In the genomic region with DNA sequence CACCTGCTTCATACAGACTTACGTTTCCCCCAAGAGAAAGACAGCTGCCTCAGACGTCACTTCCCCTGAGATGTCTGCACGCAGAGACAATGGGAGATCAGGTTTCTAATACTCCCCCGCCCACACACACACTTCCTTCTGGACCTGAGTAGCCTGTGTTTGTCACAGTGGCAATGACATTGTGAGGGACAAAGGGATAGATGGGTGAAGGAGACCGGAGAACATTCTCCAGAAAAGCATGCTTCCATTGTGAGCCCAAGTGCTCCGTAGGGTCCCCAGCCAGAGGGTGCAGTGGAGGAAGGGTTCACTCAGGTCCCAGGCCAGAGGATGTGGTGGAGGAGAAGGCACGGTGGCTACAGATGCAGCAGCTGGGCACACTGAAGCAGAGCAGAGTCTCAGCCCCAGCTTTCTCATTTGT, we compare ENCODE assay signal across 14 mouse cellular contexts. TPM values are rescaled to one million over a fixed set of nuclear protein-coding genes. Genes with fewer than 3 reads are reported as not detected.
DNase-seq lines count a peak whose midpoint lies in the region; ATAC-seq and TF ChIP-seq lines count a peak whose summit lies in the region.
"Had no signal": no experiment of that assay in that cellular context is flagged by ENCODE, and none has a peak within 500 bp of the region (broad histone marks: within the 10 kb centered on the region; RNA-seq: fewer than 3 reads in every experiment).

No protein-coding gene starts in this region.

- H3K4me1 ChIP-seq in lung, embryonic 14.5 days (ENCODE audit: insufficient read depth) = peaks cover 8% of the 10 kb centered on the region
- peaks cover 6% of the 10 kb centered on the region; the same call in 1 of the 2 replicates for H3K4me1 ChIP-seq in lung, adult 2 months (ENCODE audit: control insufficient read depth, insufficient read depth, low read length)
- peaks cover 3 to 65% of the 10 kb centered on the region in 2 experiments; a peak in 3 of 4 replicates for H3K4me1 ChIP-seq in CH12.LX (ENCODE audit: control insufficient read depth in 1 of 2, insufficient read depth in 2 of 2)
- peaks cover 23% of the 10 kb centered on the region for H3K4me1 ChIP-seq in heart, embryonic 15.5 days (replicated peaks)
- peaks cover 45% of the 10 kb centered on the region for H3K4me1 ChIP-seq in thymus, adult 2 months (replicated peaks; ENCODE audit: control insufficient read depth, insufficient read depth, low read length)
- 0 out of 2 replicates have a peak, but pooled peaks cover 3% of the 10 kb centered on the region for H3K4me1 ChIP-seq in neural tube, embryonic 15.5 days
- H3K4me1 ChIP-seq: embryonic facial prominence, embryonic 12.5 days had no signal

- no peak overlapping the region for H3K9ac ChIP-seq in lung, embryonic 14.5 days
- no peak overlapping the region for H3K9ac ChIP-seq in CH12.LX (ENCODE audit: insufficient read depth, low read depth)
- H3K9ac ChIP-seq in heart, embryonic 15.5 days = no peak overlapping the region
- no peak overlapping the region for H3K9ac ChIP-seq in neural tube, embryonic 15.5 days (replicated peaks)
- H3K9ac ChIP-seq: embryonic facial prominence, embryonic 12.5 days; forebrain, postnatal 0 days; liver, embryonic 14.5 days had no signal

- TF ChIP-seq EP300 in CH12.LX (IDR thresholded peaks at IDR 0.05; ENCODE audit: low read length) = no peak

- in situ Hi-C loops in CH12.LX (cut with MboI; ENCODE audit: low pct_ligation_motif_present, low pct_unique_long_range_greater_than_20kb, low sequenced_read_pairs) = no loop called here

- TF ChIP-seq RAD21 in CH12.LX (IDR thresholded peaks at IDR 0.05; ENCODE audit: low read depth, low read length) = no peak

- no peaks in the 10 kb centered on the region for H3K9me3 ChIP-seq in lung, embryonic 14.5 days (ENCODE audit: low read depth, low read length)
- peaks cover 7% of the 10 kb centered on the region for H3K9me3 ChIP-seq in CH12.LX (replicated peaks; ENCODE audit: low read length)
- no peaks in the 10 kb centered on the region for H3K9me3 ChIP-seq in heart, embryonic 15.5 days (replicated peaks)
- H3K9me3 ChIP-seq in neural tube, embryonic 15.5 days (replicated peaks) = no peaks in the 10 kb centered on the region
- H3K9me3 ChIP-seq: embryonic facial prominence, embryonic 12.5 days; G1E had no signal

- H3K4me3 ChIP-seq in lung, embryonic 14.5 days (ENCODE audit: low read depth, low read length) = no peak overlapping the region
- no peak overlapping the region for H3K4me3 ChIP-seq in lung, adult 2 months (replicated peaks; ENCODE audit: extremely low read depth, low read depth, low read length)
- H3K4me3 ChIP-seq in CH12.LX (replicated peaks in 1 of 3; ENCODE audit: low read depth in 2 of 3, low read length in 2 of 3, poor library complexity in 1 of 3) = peak overlapping the region in 1 of 3 experiments; percentile 17
- H3K4me3 ChIP-seq in heart, embryonic 15.5 days = no peak overlapping the region
- H3K4me3 ChIP-seq in thymus, adult 2 months (ENCODE audit: control insufficient read depth, insufficient read depth, low read length) = no peak overlapping the region
- H3K4me3 ChIP-seq in neural tube, embryonic 15.5 days (replicated peaks) = no peak overlapping the region
- H3K4me3 ChIP-seq: embryonic facial prominence, embryonic 12.5 days had no signal

- WGBS in lung, embryonic 14.5 days = 45% methylated on average over 7 of the region's 7 CpGs
- 44% methylated on average over 7 of the region's 7 CpGs for WGBS in lung, adult 2 months
- 36% methylated on average over 7 of the region's 7 CpGs for WGBS in heart, embryonic 15.5 days
- WGBS in thymus, adult 2 months = 14% methylated on average over 7 of the region's 7 CpGs
- WGBS in neural tube, embryonic 15.5 days = 61% methylated on average over 7 of the region's 7 CpGs

- H3K27me3 ChIP-seq in lung, embryonic 14.5 days (ENCODE audit: insufficient read depth, low read length) = no peaks in the 10 kb centered on the region
- H3K27me3 ChIP-seq in CH12.LX (replicated peaks) = no peaks in the 10 kb centered on the region
- no peaks in the 10 kb centered on the region for H3K27me3 ChIP-seq in heart, embryonic 15.5 days
- H3K27me3 ChIP-seq in thymus, adult 2 months (ENCODE audit: control insufficient read depth, insufficient read depth, low read length) = no peaks in the 10 kb centered on the region
- no peaks in the 10 kb centered on the region for H3K27me3 ChIP-seq in neural tube, embryonic 15.5 days (replicated peaks)
- H3K27me3 ChIP-seq: embryonic facial prominence, embryonic 12.5 days had no signal

- TF ChIP-seq POLR2A in lung, adult 2 months (IDR thresholded peaks at IDR 0.05; ENCODE audit: borderline replicate concordance, extremely low read depth, low read depth, low read length) = no peak
- peak; percentile 42 for TF ChIP-seq POLR2A in CH12.LX (IDR thresholded peaks at IDR 0.05; ENCODE audit: low read depth, low read length)
- no peak for TF ChIP-seq POLR2A in thymus, adult 2 months (IDR thresholded peaks at IDR 0.05; ENCODE audit: control insufficient read depth, extremely low read depth, insufficient read depth, low read length, poor library complexity)

- peak; percentile 32 for DNase-seq in lung, embryonic 14.5 days
- no peak for DNase-seq in lung, adult 2 months
- DNase-seq in CH12.LX (ENCODE audit: extremely low read depth) = peak; percentile 85
- DNase-seq in thymus, adult 2 months = peak; percentile 63
- DNase-seq in adrenal gland, adult 8-10 months = no peak
- no peak for DNase-seq in frontal cortex, adult 2 months (ENCODE audit: extremely low spot score in 1 of 2, low spot score in 1 of 2)
- DNase-seq: cerebellum, adult 2 months; forebrain, postnatal 0 days; kidney, adult 11 months had no signal

- dilution Hi-C loops in CH12.LX (cut with MboI; ENCODE audit: extremely low pct_ligation_motif_present, extremely low pct_unique_long_range_greater_than_20kb, low sequenced_read_pairs) = no loop called here

- no peaks in the 10 kb centered on the region for H3K36me3 ChIP-seq in lung, embryonic 14.5 days (ENCODE audit: insufficient read depth)
- no peaks in the 10 kb centered on the region for H3K36me3 ChIP-seq in CH12.LX (replicated peaks in 1 of 2; ENCODE audit: control insufficient read depth in 1 of 2, insufficient read depth in 1 of 2, low read length in 1 of 2)
- H3K36me3 ChIP-seq in heart, embryonic 15.5 days = no peaks in the 10 kb centered on the region
- no peaks in the 10 kb centered on the region for H3K36me3 ChIP-seq in thymus, adult 2 months (ENCODE audit: control insufficient read depth, insufficient read depth, low read length)
- no peaks in the 10 kb centered on the region for H3K36me3 ChIP-seq in neural tube, embryonic 15.5 days
- H3K36me3 ChIP-seq: embryonic facial prominence, embryonic 12.5 days; G1E had no signal

- TF ChIP-seq CTCF in lung, embryonic 14.5 days (IDR thresholded peaks at IDR 0.05; ENCODE audit: low read depth) = no peak
- no peak for TF ChIP-seq CTCF in lung, adult 2 months (IDR thresholded peaks at IDR 0.05; ENCODE audit: insufficient read depth, low read length)
- TF ChIP-seq CTCF in CH12.LX (conservative IDR thresholded peaks at IDR 0.05 in 1 of 2, IDR thresholded peaks at IDR 0.05 in 1 of 2; ENCODE audit: low read depth in 2 of 2, low read length in 2 of 2) = no peak
- no peak for TF ChIP-seq CTCF in thymus, adult 2 months (IDR thresholded peaks at IDR 0.05; ENCODE audit: borderline replicate concordance, control insufficient read depth, extremely low read depth, insufficient read depth, low read length, poor library complexity)

- H3K4me2 ChIP-seq in lung, embryonic 14.5 days = no peak overlapping the region
- no peak overlapping the region; the same call in 1 of the 2 replicates for H3K4me2 ChIP-seq in CH12.LX (ENCODE audit: insufficient read depth, low read depth, poor library complexity, severe bottlenecking)
- H3K4me2 ChIP-seq in heart, embryonic 15.5 days = no peak overlapping the region
- no peak overlapping the region for H3K4me2 ChIP-seq in neural tube, embryonic 15.5 days
- H3K4me2 ChIP-seq: embryonic facial prominence, embryonic 12.5 days had no signal

- H3K27ac ChIP-seq in lung, embryonic 14.5 days (ENCODE audit: low read depth) = no peak overlapping the region
- H3K27ac ChIP-seq in CH12.LX (ENCODE audit: insufficient read depth, low read depth) = no peak overlapping the region
- peak overlapping the region; percentile 39; the same call in 1 of the 2 replicates for H3K27ac ChIP-seq in heart, embryonic 15.5 days
- H3K27ac ChIP-seq in thymus, adult 2 months (ENCODE audit: control insufficient read depth, insufficient read depth, low read length) = peak overlapping the region; percentile 98
- no peak overlapping the region for H3K27ac ChIP-seq in neural tube, embryonic 15.5 days (replicated peaks)
- H3K27ac ChIP-seq: embryonic facial prominence, embryonic 12.5 days; liver, embryonic 14.5 days had no signal

- no peak for ATAC-seq in lung, embryonic 14.5 days (ENCODE audit: insufficient read depth)
- no peak; the same call in 1 of the 2 replicates for ATAC-seq in heart, embryonic 15.5 days (replicated peaks; ENCODE audit: insufficient number of reproducible peaks, insufficient read depth, low FRiP score, low read depth)
- no peak for ATAC-seq in neural tube, embryonic 15.5 days (ENCODE audit: low FRiP score)
- ATAC-seq: forebrain, postnatal 0 days had no signal

- no peaks in the 10 kb centered on the region for H3K79me2 ChIP-seq in CH12.LX (replicated peaks; ENCODE audit: control insufficient read depth, extremely low read depth, insufficient read depth, poor library complexity, severe bottlenecking)

TF ChIP-seq in CH12.LX, 34 proteins besides CTCF, POLR2A, EP300 and RAD21:
- TF ChIP-seq TBP (conservative IDR thresholded peaks at IDR 0.05; ENCODE audit: low read depth, low read length) (0 out of 2 replicates have a peak, but pooled peaks have one; percentile 47), TCF12 (IDR thresholded peaks at IDR 0.05; ENCODE audit: low read depth, low read length) (peak; percentile 22; the same call in 1 of the 2 replicates), UBTF (IDR thresholded peaks at IDR 0.05; ENCODE audit: low read depth, low read length) (no peak)

RNA-seq across cellular contexts. Expression of a gene that starts 12.5 kb away (rescaled TPM):
- 12.8 and 13.1 TPM in 2 replicates for polyA plus RNA-seq in lung, embryonic 14.5 days (2014; fragmentation: Nextera tagmentation; extraction: Ambion mirVana)
- 15.3 and 25.5 TPM in 2 replicates for polyA plus RNA-seq in lung, adult 2 months (2012; rRNA removed)
- total RNA-seq in CH12.LX (2012; rRNA removed) (4.7 and 8.9 TPM in 2 replicates), CH12.LX (2014; rRNA removed) (2.2 and 3.5 TPM in 2 replicates)
- 3.4 and 4.4 TPM in 2 replicates for polyA plus RNA-seq in CH12.LX (2012; ENCODE audit: insufficient read length, low read depth)
- polyA plus RNA-seq in heart, embryonic 15.5 days (2015; fragmentation: Nextera tagmentation; extraction: Ambion mirVana) = 39.2 and 49.5 TPM in 2 replicates
- 60.3 and 61.8 TPM in 2 replicates for polyA plus RNA-seq in thymus, adult 2 months (2012; rRNA removed)
- 9.0 and 13.2 TPM in 2 replicates for polyA plus RNA-seq in neural tube, embryonic 15.5 days (2015; fragmentation: Nextera tagmentation; extraction: Ambion mirVana)
- 10 to 100 TPM; 40.3 to 45.9 (median 42.7) TPM for total RNA-seq in adrenal gland, adult 8-10 months (2022)
- polyA plus RNA-seq in frontal cortex, adult 2 months (2012; rRNA removed) = 7.8 and 8.5 TPM in 2 replicates

Comparison
In these comparisons a context has a peak if more than half of its experiments do, and no peak if none do; other contexts are left out.
1. DNase-seq: peak in lung, embryonic 14.5 days (single experiment), CH12.LX (single experiment) and thymus, adult 2 months (single experiment); none in lung, adult 2 months (single experiment), adrenal gland, adult 8-10 months (single experiment) and frontal cortex, adult 2 months (0 of 2).
2. H3K27ac ChIP-seq: peak in heart, embryonic 15.5 days (single experiment) and thymus, adult 2 months (single experiment); none in lung, embryonic 14.5 days (single experiment), CH12.LX (single experiment) and neural tube, embryonic 15.5 days (single experiment).